Mouse (Mus musculus): ENCODE results near the gene St14.

DNA sequence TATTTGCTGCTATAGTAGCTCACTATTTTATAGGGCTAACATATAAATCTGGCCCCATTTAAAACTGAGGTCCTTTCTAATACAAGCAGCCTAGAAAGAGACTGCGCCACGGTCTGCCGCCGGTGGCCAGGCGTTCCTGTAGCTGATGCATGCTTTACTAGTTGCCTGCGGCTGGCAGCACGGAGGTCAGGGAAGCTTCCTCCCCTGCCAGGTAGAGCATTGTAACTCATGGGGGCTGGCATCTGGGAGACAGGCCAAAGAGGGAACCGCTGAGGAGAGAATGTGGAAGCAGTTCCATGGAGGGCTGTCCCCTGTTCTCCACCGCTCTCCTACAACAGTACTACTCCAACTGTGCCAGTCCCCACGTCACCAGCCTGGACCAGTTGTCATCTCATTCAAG lies 56.8 kb downstream of the St14 start:
- no peak for TF ChIP-seq CHD2 (IDR thresholded peaks at IDR 0.05; ENCODE audit: low read depth, low read length)
- no peak for TF ChIP-seq MAFK (IDR thresholded peaks at IDR 0.05; ENCODE audit: insufficient read depth, low read depth, low read length)
- TF ChIP-seq ZC3H11A (IDR thresholded peaks at IDR 0.05; ENCODE audit: borderline replicate concordance, low read depth, low read length), result no peak
- TF ChIP-seq HCFC1 (IDR thresholded peaks at IDR 0.05; ENCODE audit: borderline replicate concordance, insufficient read depth, low read length), result no peak
